Mouse (Mus musculus): ENCODE measurements around the gene Zap70.

The Zap70 gene

DNA sequence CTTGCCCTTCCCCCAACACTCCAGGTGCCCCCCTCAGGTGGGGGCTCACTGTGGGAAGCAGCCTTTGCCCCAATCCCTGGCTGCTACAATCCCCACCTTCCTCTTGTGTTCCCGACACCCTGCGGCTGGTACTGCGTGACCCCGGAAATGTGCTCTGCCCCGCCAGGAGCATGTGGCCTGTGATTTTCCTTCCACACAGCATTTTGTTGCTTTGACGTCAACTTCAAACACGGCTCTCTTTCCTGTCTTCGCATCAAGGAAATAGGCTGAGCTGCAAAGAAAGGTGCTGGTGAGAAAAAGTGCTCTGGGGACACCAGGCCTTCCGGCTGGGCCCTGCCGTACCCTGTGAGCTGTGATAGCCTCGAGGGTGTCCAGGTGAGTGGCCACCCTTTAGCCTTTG, at the start of gene Zap70:
Zap70 (plus strand) TSS at position 231 of the 400 bp plus-strand sequence.
- WGBS, result 79% methylated on average over 11 of the region's 11 CpGs

DNA sequence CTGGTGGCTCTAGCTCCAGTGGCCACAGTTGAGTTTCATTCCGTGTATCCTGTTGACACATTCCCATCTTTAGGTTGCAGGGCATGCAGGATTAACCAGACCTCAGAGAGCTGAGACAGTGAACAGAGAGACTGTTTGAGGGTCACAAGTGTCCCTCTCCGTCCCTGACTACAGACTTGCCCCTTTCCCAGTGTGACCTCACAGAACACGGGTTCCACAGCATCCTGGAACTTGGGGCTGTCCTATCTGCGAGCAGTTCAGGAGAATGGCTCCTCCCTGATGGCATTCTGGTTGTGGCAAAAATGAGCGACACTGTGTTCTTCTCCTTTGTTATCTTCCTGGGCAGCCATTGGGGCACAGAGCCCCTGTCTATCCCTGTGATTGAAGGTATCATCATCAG, 47.3 kb upstream of the Zap70 start, which contains the start of gene Actr1b:
Actr1b (minus strand) TSS at position 112 of the 400 bp plus-strand sequence.
- 90% methylated on average over 5 of the region's 5 CpGs for WGBS

DNA sequence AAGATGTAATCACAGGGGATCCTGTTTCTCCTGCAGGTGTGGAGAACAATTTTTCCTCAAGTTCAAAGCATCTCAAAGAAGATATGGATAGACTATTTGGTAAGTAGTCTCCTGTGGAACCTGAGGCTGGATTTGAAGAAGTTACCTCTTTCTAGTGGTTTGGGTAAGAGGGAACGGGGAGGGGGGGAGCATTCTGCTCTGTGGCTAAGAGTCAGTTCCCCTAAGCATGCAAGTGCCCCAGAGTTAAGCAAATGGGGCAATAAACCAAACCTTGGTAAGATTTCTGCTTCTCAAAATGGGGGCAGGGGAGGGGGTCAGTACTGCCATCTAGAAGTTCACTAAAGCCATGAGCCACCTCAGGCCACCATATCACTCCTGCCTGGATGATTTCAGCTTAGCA, 42.8 kb upstream of the Zap70 start:
- WGBS, result 93% methylated on average over 1 of the region's 1 CpGs

- 78% methylated on average over 16 of the region's 16 CpGs for WGBS
Observed at GRCm38 (mm10) chr1:36723146-36724056, 38.2 kb upstream of the Zap70 start.

DNA sequence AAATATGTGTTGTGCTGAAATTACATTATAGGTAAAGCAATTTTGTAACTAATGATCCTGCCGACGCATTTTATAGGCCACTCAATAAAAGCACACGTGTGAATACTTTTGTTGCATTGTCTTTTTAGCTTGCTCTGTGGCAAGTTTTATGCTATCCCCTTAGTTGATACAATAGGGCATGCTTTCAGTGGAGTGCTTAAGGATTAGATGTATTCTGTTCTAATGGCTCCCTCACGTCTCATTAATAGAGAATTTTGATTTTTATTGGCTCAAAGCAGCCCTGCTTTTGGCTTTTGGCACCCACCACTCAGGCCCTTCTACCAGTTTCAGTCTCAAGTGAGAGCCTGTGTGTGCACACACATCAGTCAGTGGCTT, 37.6 kb upstream of the Zap70 start:
- 70% methylated on average over 4 of the region's 4 CpGs for WGBS

GRCm38 (mm10) chr1:36737300-36737699, 24.3 kb upstream of the Zap70 start:
- WGBS, result 14% methylated on average over 4 of the region's 4 CpGs

- WGBS, result 73% methylated on average over 5 of the region's 5 CpGs
Observed at GRCm38 (mm10) chr1:36739231-36739630, 22.4 kb upstream of the Zap70 start.

GRCm38 (mm10) chr1:36743046-36743445, 18.6 kb upstream of the Zap70 start:
- WGBS, result 81% methylated on average over 9 of the region's 9 CpGs

DNA sequence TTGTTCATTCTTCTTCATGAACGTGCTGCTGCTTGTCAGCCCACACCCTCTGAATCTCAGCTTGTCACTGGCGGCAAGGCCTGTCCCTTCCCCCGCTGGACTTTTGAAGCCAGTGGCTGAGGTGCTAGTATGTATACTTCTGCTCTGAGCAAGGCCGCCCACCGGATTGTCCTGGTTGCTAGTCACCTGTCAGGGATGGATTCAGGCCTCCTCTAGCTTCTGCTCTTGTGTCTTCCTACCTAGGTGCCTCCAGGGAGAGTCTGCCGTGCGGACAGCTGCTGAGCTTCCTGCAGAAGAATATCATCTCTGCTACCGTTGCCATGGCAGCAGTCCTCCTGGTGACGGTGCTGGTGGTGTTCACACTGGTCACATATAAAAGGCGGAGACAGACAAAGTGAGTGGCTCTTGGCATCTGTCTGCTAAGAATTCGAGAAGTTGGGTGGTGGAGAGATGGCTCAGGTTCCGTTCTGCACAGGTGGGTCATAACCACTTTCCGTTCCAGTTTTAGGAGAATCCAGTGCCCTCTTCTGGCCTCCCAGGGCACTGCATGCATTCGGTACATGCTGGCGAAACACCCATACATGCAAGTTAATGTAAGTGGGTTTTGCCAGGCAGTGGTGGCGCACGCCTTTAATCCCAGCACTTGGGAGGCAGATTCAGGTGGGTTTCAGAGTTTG, 17.2 kb upstream of the Zap70 start:
- WGBS, result 15% methylated on average over 17 of the region's 17 CpGs

DNA sequence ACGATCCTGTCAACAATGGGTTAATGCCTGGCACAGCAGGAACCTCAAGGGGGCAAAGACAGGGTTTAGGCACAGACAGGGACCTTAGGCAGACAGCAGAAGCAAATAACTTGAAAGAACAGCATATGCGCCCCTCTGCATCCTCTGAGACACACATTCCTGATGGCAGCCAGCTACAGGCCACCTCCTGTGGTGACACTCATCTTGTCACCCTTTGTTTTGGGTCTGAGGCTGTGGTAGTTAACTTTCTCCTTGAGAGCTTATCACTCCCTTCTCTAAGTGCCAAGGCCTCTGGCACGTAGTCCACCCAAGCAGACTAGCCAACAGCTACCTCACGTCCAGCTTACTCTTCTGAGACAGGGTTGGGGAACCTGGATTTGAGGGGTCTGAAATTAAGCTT, 15.9 kb upstream of the Zap70 start:
- 74% methylated on average over 4 of the region's 4 CpGs for WGBS

DNA sequence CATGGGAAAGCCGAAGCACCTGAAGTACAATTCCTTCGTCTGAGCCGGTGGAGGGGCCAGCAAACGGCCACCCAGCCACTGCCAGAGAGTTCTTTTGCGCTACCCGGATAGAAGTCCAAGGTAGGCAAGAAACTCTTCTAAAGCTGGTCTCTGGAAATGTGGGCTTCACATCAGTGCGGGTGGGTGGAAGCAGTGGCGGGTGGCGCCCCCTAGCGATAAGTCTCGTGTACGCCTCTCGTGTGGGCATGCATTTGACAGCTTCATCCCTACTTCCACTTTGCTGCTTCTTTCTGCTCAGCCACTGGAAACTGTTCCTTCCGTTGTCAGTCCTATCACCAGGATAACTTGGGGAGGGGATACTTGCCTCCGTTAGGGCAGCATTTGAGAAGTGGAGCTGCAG, 15.1 kb upstream of the Zap70 start:
- 54% methylated on average over 15 of the region's 15 CpGs for WGBS

DNA sequence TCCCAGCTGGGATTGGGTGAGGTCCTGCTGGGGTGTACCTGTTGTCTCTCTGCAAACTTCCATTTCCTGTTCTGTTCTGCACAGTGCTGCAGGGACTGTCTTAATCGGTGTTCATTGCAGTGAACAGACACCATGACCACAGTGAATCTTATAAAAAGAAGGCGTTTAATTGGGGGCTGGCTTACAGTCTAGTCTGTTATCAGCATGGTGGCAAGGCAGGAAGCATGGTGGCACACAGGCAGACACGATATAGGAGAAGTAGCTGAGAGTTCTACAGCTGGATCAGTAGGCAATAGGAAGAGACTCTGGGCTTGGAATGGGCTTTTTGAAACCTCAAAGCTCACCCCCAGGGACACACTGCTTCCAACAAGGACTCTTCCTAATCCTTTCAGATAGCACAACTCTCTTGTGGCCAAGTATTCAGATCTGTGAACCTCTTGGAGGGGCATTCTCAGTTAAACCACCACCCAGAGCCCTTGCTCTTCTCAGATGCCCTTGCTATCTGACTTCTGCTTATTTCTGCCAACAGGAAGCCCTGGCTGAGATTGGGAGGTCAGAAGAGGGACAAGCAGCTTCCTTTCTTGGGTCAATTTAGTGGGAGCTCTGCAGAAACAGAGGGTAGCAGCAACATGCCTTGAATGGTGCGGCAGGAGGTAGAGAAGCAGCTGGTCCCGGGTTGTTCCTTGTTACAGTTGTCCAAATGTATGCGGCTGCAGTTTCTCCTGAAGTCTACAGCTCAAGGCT, 7.5 kb upstream of the Zap70 start:
- 78% methylated on average over 6 of the region's 6 CpGs for WGBS

GRCm38 (mm10) chr1:36758553-36758952, 3.0 kb upstream of the Zap70 start:
- WGBS, result 94% methylated on average over 9 of the region's 9 CpGs

GRCm38 (mm10) chr1:36759076-36759475, 2.5 kb upstream of the Zap70 start:
- 85% methylated on average over 18 of the region's 18 CpGs for WGBS

- whole genome bisulfite sequencing, result 81% methylated on average over 9 of the region's 9 CpGs
Observed at GRCm38 (mm10) chr1:36760401-36760800, 1.2 kb upstream of the Zap70 start.

DNA sequence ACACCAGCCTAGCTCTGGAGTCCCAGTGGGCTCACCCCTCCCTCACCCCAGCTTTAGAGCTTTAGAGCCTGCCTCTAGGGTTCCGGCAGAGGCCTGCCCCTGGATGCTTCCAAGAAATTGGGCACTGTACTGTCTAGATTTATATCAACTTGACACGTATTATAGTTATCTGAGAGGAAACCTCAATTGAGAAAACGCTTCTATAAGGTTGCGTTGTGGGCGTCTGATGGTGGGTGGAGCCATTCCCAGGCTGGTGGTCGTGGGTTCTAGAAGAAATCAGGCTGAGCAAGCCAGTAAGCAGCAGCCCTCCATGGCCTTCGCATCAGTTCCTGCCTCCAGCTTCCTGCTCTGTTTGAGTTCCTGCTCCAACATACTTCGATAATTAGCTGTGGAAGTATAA, 537 bp upstream of the Zap70 start:
- WGBS, result 80% methylated on average over 8 of the region's 8 CpGs

DNA sequence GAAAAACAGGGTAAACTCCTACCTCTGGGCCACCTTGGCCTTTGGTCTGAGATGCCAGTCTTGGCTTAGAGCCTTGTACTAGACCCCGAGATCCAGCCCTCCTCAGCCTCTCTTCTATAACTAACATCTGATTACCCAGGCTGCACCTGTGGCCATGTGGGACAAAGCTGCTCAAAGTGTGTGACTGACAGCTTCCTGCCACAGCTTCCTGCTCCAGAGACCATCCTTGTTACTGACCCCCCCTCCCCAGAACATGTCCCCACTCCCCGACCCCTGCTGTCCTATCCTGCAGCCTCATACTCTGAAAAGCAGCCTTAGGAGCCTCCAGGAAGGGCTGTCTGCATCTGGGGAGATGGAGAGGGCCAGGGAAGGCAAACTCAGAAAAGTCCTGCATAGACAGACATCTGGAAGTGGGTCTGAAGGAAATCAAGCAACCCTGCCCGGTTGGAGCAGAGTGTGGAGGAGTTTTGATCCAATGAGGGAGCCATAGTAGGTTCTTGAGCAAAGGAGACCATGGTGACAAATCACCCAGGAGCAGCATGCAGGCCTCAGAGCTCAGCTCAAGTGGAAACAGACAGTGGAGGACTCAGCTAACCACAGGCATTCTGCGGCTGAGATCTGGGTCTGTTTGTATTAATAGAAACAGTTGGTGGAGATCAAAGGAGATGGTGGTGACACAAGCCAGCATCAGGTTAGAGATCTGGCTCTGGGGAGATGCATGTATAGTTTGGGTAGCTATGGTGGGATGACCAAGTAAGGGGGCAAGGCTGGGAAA, 5.0 kb downstream of the Zap70 start:
- WGBS, result 69% methylated on average over 4 of the region's 4 CpGs

DNA sequence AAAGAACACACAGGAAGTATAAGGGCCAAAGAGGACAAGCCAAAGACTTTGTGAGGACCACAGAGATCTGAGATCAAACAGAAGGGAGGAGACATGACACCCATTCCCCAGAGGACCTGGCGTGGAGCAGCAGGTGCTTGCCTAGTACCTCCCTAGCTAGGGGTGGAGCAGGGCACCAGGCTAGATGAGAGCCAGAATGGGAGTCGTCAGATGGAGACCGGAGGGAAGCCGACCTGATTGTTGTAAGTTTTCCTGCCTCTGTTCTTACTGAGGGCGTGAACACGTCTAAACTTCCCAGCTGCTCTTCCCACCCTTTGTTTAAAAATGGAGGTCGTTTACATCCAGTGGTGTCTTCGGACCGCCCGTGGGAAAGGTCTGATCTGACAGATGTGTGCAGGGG, 5.7 kb downstream of the Zap70 start:
- whole genome bisulfite sequencing, result 50% methylated on average over 10 of the region's 10 CpGs

- whole genome bisulfite sequencing, result 83% methylated on average over 5 of the region's 5 CpGs
Observed at GRCm38 (mm10) chr1:36768786-36769185, 7.2 kb downstream of the Zap70 start.

DNA sequence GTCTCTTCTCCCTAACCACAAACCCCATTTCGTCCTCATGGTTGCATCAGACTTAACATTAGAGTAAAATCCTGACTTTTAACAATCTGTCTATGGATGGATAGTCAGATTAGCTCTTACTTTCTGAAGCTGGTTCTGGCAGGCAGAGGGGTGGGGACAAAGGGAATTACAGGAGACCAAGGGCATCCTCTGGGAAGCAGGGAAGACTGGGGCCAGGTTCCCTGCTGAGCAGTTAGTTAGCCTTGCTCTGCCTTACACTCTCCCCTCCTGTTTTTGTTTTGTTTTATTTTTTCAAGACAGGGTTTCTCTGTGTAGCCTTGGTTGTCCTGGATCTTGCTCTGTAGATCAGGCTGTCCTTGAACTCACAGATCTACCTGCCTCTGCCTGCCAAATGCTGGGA, 8.4 kb downstream of the Zap70 start:
- 96% methylated on average over 1 of the region's 1 CpGs for WGBS

GRCm38 (mm10) chr1:36770998-36771397, 9.4 kb downstream of the Zap70 start:
- 40% methylated on average over 27 of the region's 27 CpGs for WGBS

Measured in cerebral cortex, adult 2 months (tissue).